Mouse (Mus musculus) cortical plate, adult 2 months (tissue): ENCODE data around the gene Klf9. TPM values are rescaled to one million over a fixed set of nuclear protein-coding genes. Genes with fewer than 3 reads are reported as not detected.

Source experiments
- H3K27ac ChIP-seq: fragments of 200-500 bp; 2 replicates; pipeline ENCODE4 v1.5.1; 2012; ENCODE audit warnings: low read length, control low read depth, inconsistent platforms; ENCODE audit not compliant: insufficient read depth
- H3K4me1 ChIP-seq: fragments of 200-500 bp; 2 replicates; pipeline ENCODE4 v1.6.1; 2011; ENCODE audit warnings: low read length; ENCODE audit not compliant: control insufficient read depth, insufficient read depth
- H3K4me3 ChIP-seq: fragments of 200-500 bp; 2 replicates; pipeline ENCODE4 v1.5.1; 2011; ENCODE audit warnings: mild to moderate bottlenecking, low read length, control low read depth; ENCODE audit not compliant: insufficient read depth
- CTCF ChIP-seq: fragments of 200-500 bp; IDR thresholded peaks from 2 replicates; pipeline ENCODE4 v1.5.1; 2011; ENCODE audit warnings: mild to moderate bottlenecking, control low read depth, low read length; ENCODE audit not compliant: insufficient read depth; ENCODE audit errors: extremely low read depth
- POLR2A ChIP-seq: fragments of 200-500 bp; IDR thresholded peaks from 2 replicates; pipeline ENCODE4 v1.6.1; 2011; ENCODE audit warnings: mild to moderate bottlenecking, low read length, control low read depth; ENCODE audit not compliant: insufficient read depth; ENCODE audit errors: extremely low read depth
- polyA plus RNA-seq: library from polyadenylated mRNA; depleted of rRNA; stranded (reverse); fragments of >200 nt; gene quantifications from 2 replicates; pipeline ENCODE4 v1.2.3, GENCODE M21; 2012

The Klf9 gene
- polyA plus RNA-seq, 1 experiment: 112 TPM

GRCm38 (mm10) chr19:23147026-23147966, 6.3 kb downstream of the Klf9 start:
- H3K4me3 ChIP-seq: peak overlapping the region; percentile 11; the same call in 1 of the 2 replicates
- peaks cover 28% of the 10 kb centered on the region for H3K4me1 ChIP-seq
- H3K27ac ChIP-seq: peak overlapping the region; percentile 89
- TF ChIP-seq CTCF (no peak), POLR2A (no peak)

GRCm38 (mm10) chr19:23149465-23150410, 8.7 kb downstream of the Klf9 start:
- Histone ChIP-seq H3K27ac (peak overlapping the region; percentile 85), H3K4me3 (no peak overlapping the region), H3K4me1 (peaks cover 38% of the 10 kb centered on the region)
- TF ChIP-seq POLR2A: no peak
- TF ChIP-seq CTCF: no peak

- peaks cover 38% of the 10 kb centered on the region for H3K4me1 ChIP-seq
- no peak overlapping the region; the same call in 1 of the 2 replicates for H3K27ac ChIP-seq
- TF ChIP-seq POLR2A: no peak
- no peak for TF ChIP-seq CTCF
- H3K4me3 ChIP-seq: no peak overlapping the region
Measured at GRCm38 (mm10) chr19:23150556-23151265, 9.7 kb downstream of the Klf9 start.

- H3K4me3 ChIP-seq: no peak overlapping the region
- H3K27ac ChIP-seq: 0 out of 2 replicates have a peak overlapping the region, but pooled peaks have one; percentile 12
- TF ChIP-seq CTCF: peak; percentile 34; the same call in 1 of the 2 replicates
- TF ChIP-seq POLR2A: no peak
- H3K4me1 ChIP-seq: peaks cover 36% of the 10 kb centered on the region
Measured at GRCm38 (mm10) chr19:23151651-23152070, 10.6 kb downstream of the Klf9 start.

- H3K4me3 ChIP-seq: no peak overlapping the region
- TF ChIP-seq POLR2A (no peak), CTCF (no peak)
- no peak overlapping the region for H3K27ac ChIP-seq
- peaks cover 35% of the 10 kb centered on the region for H3K4me1 ChIP-seq
Measured at GRCm38 (mm10) chr19:23152201-23152640, 11.2 kb downstream of the Klf9 start.

GRCm38 (mm10) chr19:23152771-23153605, 12.0 kb downstream of the Klf9 start:
- Histone ChIP-seq H3K27ac (no peak overlapping the region), H3K4me1 (peaks cover 32% of the 10 kb centered on the region), H3K4me3 (no peak overlapping the region)
- TF ChIP-seq POLR2A (no peak), CTCF (no peak)

- Histone ChIP-seq H3K4me1 (peaks cover 32% of the 10 kb centered on the region), H3K4me3 (no peak overlapping the region), H3K27ac (no peak overlapping the region)
- TF ChIP-seq CTCF (no peak), POLR2A (no peak)
Measured at GRCm38 (mm10) chr19:23153606-23154127, 12.6 kb downstream of the Klf9 start.

- Histone ChIP-seq H3K27ac (peak overlapping the region; percentile 58), H3K4me1 (peaks cover 19% of the 10 kb centered on the region), H3K4me3 (no peak overlapping the region)
- TF ChIP-seq POLR2A (no peak), CTCF (no peak)
Measured at GRCm38 (mm10) chr19:23159780-23160395, 18.9 kb downstream of the Klf9 start.
